Mouse (Mus musculus) midbrain, embryonic 13.5 days (tissue): ENCODE results near the gene Dhcr7. TPM values are rescaled to one million over a fixed set of nuclear protein-coding genes. Genes with fewer than 3 reads are reported as not detected.

Experiments
- ATAC-seq: fragments of 200-750 bp; cut with Nextera tagmentation; 2 replicates; pipeline ENCODE4 v1.8.0; 2017; ENCODE audit warnings: mild to moderate bottlenecking, moderate TSS enrichment, moderate library complexity
- H3K27ac ChIP-seq: fragments of 300-500 bp; sonication (generic); 2 replicates; pipeline ENCODE4 v1.5.1; 2015; ENCODE audit warnings: inconsistent platforms, mild to moderate bottlenecking, moderate library complexity
- H3K27me3 ChIP-seq: fragments of 300-500 bp; sonication (generic); 2 replicates; pipeline ENCODE4 v1.6.1; 2015; ENCODE audit warnings: mild to moderate bottlenecking, inconsistent platforms
- H3K36me3 ChIP-seq: fragments of 300-500 bp; sonication (generic); 2 replicates; pipeline ENCODE4 v1.6.1; 2015; ENCODE audit warnings: mild to moderate bottlenecking, inconsistent platforms
- H3K4me1 ChIP-seq: fragments of 300-500 bp; sonication (generic); replicated peaks from 2 replicates; pipeline ENCODE4 v1.6.1; 2015; ENCODE audit warnings: inconsistent platforms
- H3K4me2 ChIP-seq: fragments of 300-500 bp; sonication (generic); replicated peaks from 2 replicates; pipeline ENCODE4 v1.6.1; 2015; ENCODE audit warnings: moderate library complexity, mild to moderate bottlenecking, inconsistent platforms
- H3K4me3 ChIP-seq: fragments of 300-500 bp; sonication (generic); replicated peaks from 2 replicates; pipeline ENCODE4 v1.5.1; 2015; ENCODE audit warnings: mild to moderate bottlenecking, inconsistent platforms
- H3K9ac ChIP-seq: fragments of 300-500 bp; sonication (generic); replicated peaks from 2 replicates; pipeline ENCODE4 v1.6.1; 2015; ENCODE audit warnings: mild to moderate bottlenecking, inconsistent platforms
- H3K9me3 ChIP-seq: fragments of 300-500 bp; sonication (generic); 2 replicates; pipeline ENCODE4 v1.6.1; 2016; ENCODE audit warnings: mild to moderate bottlenecking, inconsistent platforms
- WGBS: fragments of 180-500 bp; shearing (Covaris S2); methylation state at CpG from one replicate; pipeline ENCODE4 v1.1.7; 2015; 5-methylcytosine and 5-hydroxymethylcytosine counted together
- polyA plus RNA-seq: library from polyadenylated mRNA; unstranded; fragments of >200 nt; fragmentation: Nextera tagmentation; extraction: Ambion mirVana; gene quantifications from 2 replicates; pipeline ENCODE4 v1.2.1, GENCODE M21; 2015

Dhcr7 gene
- polyA plus RNA-seq, 1 experiment from 2014 or later = 60.0 TPM

GRCm38 (mm10) chr7:143805199-143805624, 17.7 kb upstream of the Dhcr7 start:
- Histone ChIP-seq H3K27ac (no peak overlapping the region), H3K27me3 (no peaks in the 10 kb centered on the region), H3K4me2 (no peak overlapping the region), H3K4me3 (no peak overlapping the region), H3K9me3 (no peaks in the 10 kb centered on the region), H3K4me1 (no peaks in the 10 kb centered on the region), H3K9ac (no peak overlapping the region), H3K36me3 (peaks cover 88% of the 10 kb centered on the region)
- 76% methylated on average over 5 of the region's 5 CpGs for whole genome bisulfite sequencing
- ATAC-seq = no peak

GRCm38 (mm10) chr7:143808909-143809308, 14.0 kb upstream of the Dhcr7 start:
- 31% methylated on average over 1 of the region's 1 CpGs for WGBS
- Histone ChIP-seq H3K4me3 (no peak overlapping the region), H3K9ac (no peak overlapping the region), H3K27ac (no peak overlapping the region), H3K27me3 (no peaks in the 10 kb centered on the region), H3K4me2 (no peak overlapping the region), H3K36me3 (peaks cover 87% of the 10 kb centered on the region), H3K9me3 (no peaks in the 10 kb centered on the region), H3K4me1 (no peaks in the 10 kb centered on the region)
- no peak for ATAC-seq

DNA sequence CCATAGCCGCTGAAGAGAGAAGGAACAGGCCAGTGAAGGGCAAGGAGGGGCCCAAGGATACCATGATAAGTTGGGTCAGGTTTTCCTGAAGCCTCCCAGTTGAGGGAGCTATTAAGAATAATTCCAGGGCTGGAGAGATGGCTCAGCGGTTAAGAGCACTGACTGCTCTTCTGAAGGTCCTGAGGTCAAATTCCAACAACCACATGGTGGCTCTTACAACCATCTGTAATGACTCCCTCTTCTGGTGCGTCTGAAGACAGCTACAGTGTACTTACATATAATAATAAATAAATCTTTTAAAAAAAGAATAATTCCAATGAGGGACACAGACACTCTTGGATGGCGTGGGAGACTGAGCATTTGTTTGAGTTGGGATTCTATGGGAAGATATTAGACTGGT, 3.7 kb upstream of the Dhcr7 start:
- no peak for ATAC-seq
- H3K27me3 ChIP-seq = no peaks in the 10 kb centered on the region
- H3K27ac ChIP-seq = no peak overlapping the region
- peaks cover 41% of the 10 kb centered on the region for H3K36me3 ChIP-seq
- no peak overlapping the region for H3K4me3 ChIP-seq
- no peak overlapping the region for H3K4me2 ChIP-seq
- 88% methylated on average over 4 of the region's 4 CpGs for WGBS
- H3K9me3 ChIP-seq = no peaks in the 10 kb centered on the region
- H3K9ac ChIP-seq = no peak overlapping the region
- H3K4me1 ChIP-seq = peaks cover 17% of the 10 kb centered on the region

DNA sequence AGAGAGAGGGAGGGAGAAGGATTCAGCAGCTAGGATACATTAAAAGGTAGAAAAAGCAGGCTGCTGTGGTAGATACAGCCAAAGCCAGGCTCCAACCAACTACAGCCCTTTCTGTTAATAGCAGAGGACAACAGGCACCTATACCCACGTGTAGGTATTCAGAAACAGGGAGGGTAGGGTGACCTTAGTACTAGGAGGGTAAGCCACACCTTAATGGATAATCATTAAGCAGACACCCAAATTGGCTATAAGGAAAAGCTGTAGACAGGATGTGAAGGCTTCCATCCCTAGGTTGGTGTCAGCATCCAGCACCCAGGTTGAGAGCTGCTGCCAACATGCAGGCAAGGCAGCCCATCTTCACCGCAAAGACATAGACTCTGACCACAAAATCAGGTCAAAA, 1.7 kb upstream of the Dhcr7 start:
- 0 out of 2 replicates have a peak overlapping the region, but pooled peaks have one; percentile 67 for H3K4me2 ChIP-seq
- H3K36me3 ChIP-seq = peaks cover 23% of the 10 kb centered on the region
- 85% methylated on average over 2 of the region's 2 CpGs for WGBS
- no peaks in the 10 kb centered on the region for H3K27me3 ChIP-seq
- peak overlapping the region; percentile 62; the same call in 1 of the 2 replicates for H3K4me3 ChIP-seq
- H3K9ac ChIP-seq = no peak overlapping the region
- no peak for ATAC-seq
- H3K27ac ChIP-seq = no peak overlapping the region
- H3K9me3 ChIP-seq = no peaks in the 10 kb centered on the region
- H3K4me1 ChIP-seq = peaks cover 17% of the 10 kb centered on the region

- Histone ChIP-seq H3K36me3 (peaks cover 9% of the 10 kb centered on the region), H3K9ac (peak overlapping the region; percentile 62), H3K27me3 (no peaks in the 10 kb centered on the region), H3K4me2 (peak overlapping the region; percentile 67), H3K27ac (peak overlapping the region; percentile 75), H3K9me3 (no peaks in the 10 kb centered on the region), H3K4me3 (peak overlapping the region; percentile 62), H3K4me1 (peaks cover 17% of the 10 kb centered on the region)
- peak; percentile 31; the same call in 1 of the 2 replicates for ATAC-seq
- WGBS = 82% methylated on average over 4 of the region's 4 CpGs
Observed at GRCm38 (mm10) chr7:143823266-143823605, 291 bp downstream of the Dhcr7 start.

DNA sequence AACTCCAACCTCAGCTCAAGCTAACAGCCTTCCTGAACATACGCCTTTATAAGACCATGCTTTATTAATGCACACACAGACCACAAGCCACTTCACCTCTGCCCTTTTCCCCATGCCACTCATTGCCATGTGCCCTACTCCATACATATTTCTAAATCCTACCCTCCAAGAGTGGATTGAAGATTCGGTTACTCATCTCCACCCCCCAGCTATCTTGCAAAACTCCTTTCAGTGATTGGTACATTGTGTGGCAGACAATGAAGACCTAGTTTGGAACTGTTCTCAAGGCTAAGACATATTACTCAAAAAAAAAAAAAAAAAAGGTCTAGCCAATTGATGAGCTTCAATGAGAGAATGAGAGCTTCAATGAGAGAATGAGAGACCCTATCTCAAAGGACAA, 4.0 kb downstream of the Dhcr7 start:
- H3K4me2 ChIP-seq = no peak overlapping the region
- H3K36me3 ChIP-seq = no peaks in the 10 kb centered on the region
- no peak overlapping the region for H3K27ac ChIP-seq
- no peaks in the 10 kb centered on the region for H3K27me3 ChIP-seq
- no peaks in the 10 kb centered on the region for H3K9me3 ChIP-seq
- peaks cover 25% of the 10 kb centered on the region for H3K4me1 ChIP-seq
- H3K9ac ChIP-seq = no peak overlapping the region
- no peak overlapping the region for H3K4me3 ChIP-seq
- ATAC-seq = no peak
- 93% methylated on average over 2 of the region's 2 CpGs for WGBS

GRCm38 (mm10) chr7:143829504-143830331, 6.8 kb downstream of the Dhcr7 start:
- ATAC-seq = peak; percentile 98
- Histone ChIP-seq H3K4me2 (peak overlapping the region; percentile 88), H3K4me1 (peaks cover 44% of the 10 kb centered on the region), H3K9ac (peak overlapping the region; percentile 90), H3K4me3 (peak overlapping the region; percentile 65), H3K27me3 (no peaks in the 10 kb centered on the region), H3K27ac (peak overlapping the region; percentile 94), H3K36me3 (peaks cover 8% of the 10 kb centered on the region; the same call in 1 of the 2 replicates), H3K9me3 (no peaks in the 10 kb centered on the region)
- 1% methylated on average over 37 of the region's 37 CpGs for WGBS

DNA sequence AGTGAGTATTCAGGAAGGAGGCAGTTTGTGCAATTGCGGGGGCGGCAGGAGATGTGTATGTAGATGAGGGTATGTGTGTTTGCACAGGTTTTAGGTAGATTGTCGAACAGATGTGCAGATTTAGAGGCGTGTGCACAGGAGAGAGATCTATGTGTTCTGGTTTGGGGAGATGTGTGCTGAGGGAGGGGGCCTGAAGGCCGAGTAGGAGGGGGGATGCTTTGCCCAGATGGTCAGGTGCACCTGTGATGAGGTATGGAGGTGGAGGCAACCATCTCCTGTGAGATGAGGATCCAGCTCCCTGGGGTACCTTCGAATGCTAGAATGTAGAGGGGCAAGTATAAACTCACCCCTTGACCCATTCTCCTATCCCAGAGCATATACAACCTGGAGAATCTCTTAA, 7.5 kb downstream of the Dhcr7 start:
- WGBS = 11% methylated on average over 6 of the region's 6 CpGs
- peaks cover 8% of the 10 kb centered on the region; the same call in 1 of the 2 replicates for H3K36me3 ChIP-seq
- peak overlapping the region; percentile 88 for H3K4me2 ChIP-seq

GRCm38 (mm10) chr7:143832196-143832595, 9.3 kb downstream of the Dhcr7 start:
- Histone ChIP-seq H3K4me1 (peaks cover 57% of the 10 kb centered on the region), H3K9ac (no peak overlapping the region; the same call in 1 of the 2 replicates), H3K27ac (no peak overlapping the region), H3K4me2 (0 out of 2 replicates have a peak overlapping the region, but pooled peaks have one; percentile 88), H3K9me3 (no peaks in the 10 kb centered on the region), H3K4me3 (0 out of 2 replicates have a peak overlapping the region, but pooled peaks have one; percentile 1), H3K27me3 (no peaks in the 10 kb centered on the region), H3K36me3 (peaks cover 20% of the 10 kb centered on the region)
- WGBS = 87% methylated on average over 8 of the region's 8 CpGs
- ATAC-seq = no peak

More for the DNA sequence above, 7.5 kb downstream of the Dhcr7 start:
- H3K4me3 ChIP-seq = peak overlapping the region; percentile 65
- H3K4me1 ChIP-seq = peaks cover 51% of the 10 kb centered on the region
- peak overlapping the region; percentile 94 for H3K27ac ChIP-seq
- H3K9me3 ChIP-seq = no peaks in the 10 kb centered on the region
- no peaks in the 10 kb centered on the region for H3K27me3 ChIP-seq
- peak; percentile 47 for ATAC-seq
- H3K9ac ChIP-seq = peak overlapping the region; percentile 90

- H3K9ac ChIP-seq = no peak overlapping the region
- 92% methylated on average over 2 of the region's 2 CpGs for WGBS
- H3K4me2 ChIP-seq = no peak overlapping the region; the same call in 1 of the 2 replicates
Observed at GRCm38 (mm10) chr7:143832611-143833010, 9.7 kb downstream of the Dhcr7 start.

GRCm38 (mm10) chr7:143833581-143834190, 10.7 kb downstream of the Dhcr7 start:
- Histone ChIP-seq H3K36me3 (peaks cover 35% of the 10 kb centered on the region), H3K9ac (0 out of 2 replicates have a peak overlapping the region, but pooled peaks have one; percentile 32), H3K4me1 (peaks cover 57% of the 10 kb centered on the region), H3K27me3 (no peaks in the 10 kb centered on the region), H3K4me3 (no peak overlapping the region), H3K4me2 (no peak overlapping the region), H3K9me3 (no peaks in the 10 kb centered on the region), H3K27ac (no peak overlapping the region)
- no peak for ATAC-seq
- 85% methylated on average over 6 of the region's 6 CpGs for WGBS

More at GRCm38 (mm10) chr7:143832611-143833010, 9.7 kb downstream of the Dhcr7 start:
- H3K36me3 ChIP-seq = peaks cover 24% of the 10 kb centered on the region
- no peak overlapping the region for H3K27ac ChIP-seq
- no peak for ATAC-seq
- H3K4me1 ChIP-seq = peaks cover 57% of the 10 kb centered on the region
- no peaks in the 10 kb centered on the region for H3K9me3 ChIP-seq
- no peak overlapping the region for H3K4me3 ChIP-seq
- H3K27me3 ChIP-seq = no peaks in the 10 kb centered on the region

DNA sequence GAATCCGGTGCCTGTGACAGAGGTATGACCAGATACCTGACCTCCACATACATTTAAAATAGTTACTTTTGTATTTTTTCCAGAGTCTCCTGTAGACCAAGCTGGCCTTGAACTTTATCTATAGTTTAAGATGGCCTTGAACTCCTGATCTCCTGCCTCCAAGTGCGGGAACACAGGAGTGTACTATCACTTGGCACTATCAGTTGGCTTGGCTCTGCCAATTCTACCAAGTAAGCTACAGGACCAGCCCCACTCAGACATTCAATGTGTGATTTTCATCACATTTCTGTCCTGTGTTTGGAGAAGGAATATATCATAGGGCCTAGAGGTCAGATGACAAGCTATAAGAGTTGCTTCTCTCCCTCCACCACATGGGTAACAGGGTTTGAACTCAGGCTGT, 11.4 kb downstream of the Dhcr7 start:
- WGBS = 99% methylated on average over 2 of the region's 2 CpGs
- H3K4me2 ChIP-seq = peak overlapping the region; percentile 11; the same call in 1 of the 2 replicates
- no peaks in the 10 kb centered on the region for H3K9me3 ChIP-seq
- no peaks in the 10 kb centered on the region for H3K27me3 ChIP-seq
- H3K27ac ChIP-seq = no peak overlapping the region
- H3K36me3 ChIP-seq = peaks cover 40% of the 10 kb centered on the region
- no peak for ATAC-seq
- no peak overlapping the region for H3K9ac ChIP-seq
- peaks cover 57% of the 10 kb centered on the region for H3K4me1 ChIP-seq
- H3K4me3 ChIP-seq = no peak overlapping the region
